Mouse (Mus musculus) cerebellum, postnatal 14 days (tissue): Measurements from ENCODE around the gene Ggt5.

Source experiments
- DNase-seq, 2 experiments: peaks; one replicate each; pipeline ENCODE4 v3.0.0; 2021; ENCODE audit warnings: mixed read lengths in 2 of 2

Gene Ggt5

GRCm38 (mm10) chr10:75568851-75569250 lies 20.3 kb upstream of the Ggt5 start:
- no peak for DNase-seq

- no peak for DNase-seq
Observed at GRCm38 (mm10) chr10:75570981-75571657, 18.0 kb upstream of the Ggt5 start.

- no peak for DNase-seq
Observed at GRCm38 (mm10) chr10:75571937-75572336, 17.2 kb upstream of the Ggt5 start.

GRCm38 (mm10) chr10:75573181-75573580 lies 16.0 kb upstream of the Ggt5 start:
- DNase-seq = no peak

DNA sequence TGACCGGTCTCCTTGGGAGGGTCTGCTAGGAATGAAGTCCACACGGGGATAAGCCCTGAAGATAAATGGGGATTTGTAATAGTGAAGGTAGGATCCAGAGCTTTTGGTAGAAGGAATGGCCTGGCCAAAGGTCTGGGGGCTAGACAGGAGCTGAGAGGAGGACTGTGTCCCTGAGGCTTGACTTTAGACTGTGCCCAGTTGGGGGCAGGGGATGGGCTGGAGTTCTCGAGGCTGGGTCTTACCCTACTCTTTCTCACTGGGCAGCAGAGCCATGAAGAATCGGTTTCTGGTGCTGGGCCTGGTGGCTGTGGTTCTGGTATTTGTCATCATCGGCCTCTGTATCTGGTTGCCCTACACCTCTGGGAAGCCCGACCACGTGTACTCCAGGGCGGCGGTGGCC lies 15.2 kb upstream of the Ggt5 start:
- DNase-seq = no peak

DNA sequence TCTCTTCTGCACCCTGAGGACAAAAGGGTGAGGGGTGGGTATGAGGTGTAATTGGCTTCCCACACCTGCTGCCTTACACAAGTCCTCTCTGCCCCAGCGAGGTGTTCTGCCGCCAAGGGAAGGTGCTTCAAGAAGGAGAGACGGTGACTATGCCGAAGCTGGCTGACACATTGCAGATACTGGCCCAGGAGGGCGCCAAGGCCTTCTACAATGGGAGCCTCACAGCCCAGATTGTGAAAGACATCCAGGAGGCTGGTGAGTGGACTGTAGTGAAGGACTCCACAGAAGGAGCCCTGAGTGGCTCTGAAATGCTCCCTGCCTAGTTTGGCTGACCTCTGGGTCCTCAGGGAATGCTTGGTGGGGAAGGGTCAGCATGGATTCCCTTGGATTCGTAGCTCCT lies 10.0 kb upstream of the Ggt5 start:
- DNase-seq = no peak

DNA sequence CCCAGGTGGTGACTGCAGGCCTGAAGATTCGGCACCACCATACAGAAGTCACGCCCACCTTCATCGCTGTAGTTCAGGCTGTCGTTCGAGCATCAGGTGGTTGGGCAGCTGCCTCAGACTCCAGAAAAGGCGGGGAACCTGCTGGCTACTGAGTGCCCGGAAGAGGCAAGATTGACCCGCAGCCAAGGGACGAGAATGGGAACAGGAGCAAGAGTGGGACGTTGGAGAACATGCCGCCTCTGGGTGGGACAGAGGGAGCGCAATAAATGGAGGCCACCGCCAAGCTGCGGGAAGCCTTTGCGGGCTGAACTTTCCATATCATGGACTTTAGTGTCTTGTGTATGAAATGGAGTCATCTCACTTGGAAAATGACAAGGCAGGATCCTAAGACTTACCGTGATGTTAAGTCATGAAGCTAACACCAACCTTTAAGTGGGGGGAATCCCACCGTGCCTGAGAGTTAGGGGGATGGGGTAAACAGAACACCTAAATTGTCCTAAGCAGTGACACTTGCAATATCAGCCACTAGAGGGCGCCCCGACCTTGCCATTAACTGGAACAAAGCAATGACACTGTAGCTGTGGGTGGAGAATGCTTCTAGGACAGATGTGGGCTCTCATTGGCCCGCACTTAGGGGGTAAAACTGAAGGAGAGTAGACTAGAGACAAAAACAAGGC lies 3.1 kb upstream of the Ggt5 start:
- DNase-seq = peak; percentile 94 to 96

- DNase-seq = no peak
Observed at GRCm38 (mm10) chr10:75586553-75586879, 2.6 kb upstream of the Ggt5 start.

GRCm38 (mm10) chr10:75587781-75588180 lies 1.4 kb upstream of the Ggt5 start:
- DNase-seq = no peak

DNA sequence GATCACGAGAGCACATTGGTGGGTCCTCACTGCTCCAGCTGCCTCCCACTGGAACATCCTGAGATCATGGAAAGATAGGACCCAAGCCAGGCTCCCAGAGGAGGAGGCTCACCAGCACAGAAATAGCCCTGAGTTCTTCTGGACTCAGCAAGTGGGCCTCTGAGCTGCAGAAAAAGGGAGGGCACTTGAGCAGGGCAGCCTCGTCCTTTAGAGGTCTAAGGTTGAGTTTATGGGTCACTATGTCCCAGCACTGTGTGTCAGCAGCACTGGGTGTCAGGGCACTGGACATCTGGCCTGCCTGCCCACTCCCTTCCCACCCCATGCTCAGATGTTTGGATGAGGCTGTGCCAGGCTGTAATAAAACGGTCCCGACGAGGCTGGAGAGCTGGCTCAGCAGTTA lies 804 bp upstream of the Ggt5 start:
- no peak for DNase-seq

DNA sequence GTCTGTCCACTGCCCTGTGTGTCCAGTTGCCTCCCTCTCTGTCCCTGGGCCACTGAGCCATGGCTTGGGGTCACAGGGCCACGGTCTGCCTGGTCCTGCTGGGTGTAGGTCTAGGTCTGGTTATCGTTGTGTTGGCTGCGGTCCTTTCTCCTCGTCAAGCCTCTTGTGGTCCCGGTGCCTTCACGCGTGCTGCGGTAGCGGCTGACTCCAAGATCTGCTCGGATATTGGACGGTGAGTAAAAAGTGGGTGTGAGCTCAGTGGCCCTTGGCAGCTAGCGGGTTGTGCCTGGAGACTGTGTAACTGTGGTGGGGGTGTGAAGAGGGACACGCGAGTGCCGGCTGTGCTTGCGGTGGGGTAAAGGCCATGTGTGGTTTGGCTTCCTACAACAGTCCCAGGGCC lies 511 bp downstream of the Ggt5 start:
- DNase-seq = no peak

DNA sequence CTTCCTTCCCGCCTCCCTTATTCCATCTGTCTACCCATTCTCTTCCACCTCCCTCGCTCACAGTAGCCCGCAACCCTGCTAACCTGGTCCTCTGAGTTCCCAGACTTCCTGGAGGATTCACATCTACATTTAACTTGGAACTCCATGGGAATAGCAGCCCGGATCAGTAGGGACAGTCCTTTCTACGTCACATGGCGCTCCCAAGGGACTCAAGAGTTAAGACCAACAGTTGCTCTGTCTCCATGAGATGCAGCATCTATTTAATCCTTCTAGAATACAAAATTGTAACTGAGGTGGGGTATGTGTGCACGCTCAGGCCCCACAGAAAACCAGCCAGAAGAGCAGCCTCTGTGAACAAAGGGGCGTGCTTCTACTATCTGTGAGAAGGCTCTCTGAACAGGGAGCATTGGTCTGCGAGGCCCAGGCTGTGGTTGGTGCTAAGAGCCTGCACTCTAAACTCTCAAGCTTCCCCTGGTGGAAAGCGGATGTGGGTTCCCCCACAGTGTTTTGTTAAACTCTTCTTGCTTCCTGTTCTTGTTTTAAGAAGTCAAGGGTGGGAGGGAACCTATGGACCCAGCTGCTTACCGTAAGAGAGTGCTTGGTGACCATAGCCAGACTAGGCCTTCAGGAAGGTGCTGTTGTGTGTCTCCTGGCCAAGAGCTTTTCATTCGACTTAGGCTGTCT lies 2.2 kb downstream of the Ggt5 start:
- no peak for DNase-seq

- DNase-seq = no peak
Observed at GRCm38 (mm10) chr10:75592585-75592984, 3.4 kb downstream of the Ggt5 start.

GRCm38 (mm10) chr10:75595981-75596380 lies 6.8 kb downstream of the Ggt5 start:
- DNase-seq = peak; percentile 75 to 79

DNA sequence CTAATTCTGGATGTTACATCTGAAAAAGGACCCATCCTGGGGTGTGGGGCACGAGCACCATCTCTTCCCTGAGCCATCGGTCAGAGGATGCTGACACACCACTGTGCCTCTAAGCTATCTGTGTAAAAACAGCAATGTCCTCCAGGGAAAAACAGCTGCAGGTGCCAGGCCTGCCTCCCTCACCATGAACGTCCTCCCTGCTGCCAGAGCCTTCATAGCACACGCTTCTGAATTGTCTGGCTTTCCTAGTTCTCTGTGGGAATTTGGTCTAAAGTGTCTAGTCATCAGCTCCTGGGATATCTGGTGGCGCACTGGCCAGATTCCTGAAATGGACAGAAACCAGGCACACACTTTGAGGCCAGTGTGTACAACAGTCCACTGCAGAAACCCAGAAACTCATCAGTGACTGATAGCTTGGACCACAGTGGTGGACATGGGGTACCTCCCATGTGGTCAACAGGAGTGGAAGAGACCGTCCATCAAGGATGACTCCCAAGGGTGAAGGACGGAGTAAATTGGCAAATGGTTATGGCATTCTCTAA lies 11.1 kb downstream of the Ggt5 start:
- DNase-seq = no peak

- no peak for DNase-seq
Observed at GRCm38 (mm10) chr10:75605162-75605846, 16.2 kb downstream of the Ggt5 start.

DNA sequence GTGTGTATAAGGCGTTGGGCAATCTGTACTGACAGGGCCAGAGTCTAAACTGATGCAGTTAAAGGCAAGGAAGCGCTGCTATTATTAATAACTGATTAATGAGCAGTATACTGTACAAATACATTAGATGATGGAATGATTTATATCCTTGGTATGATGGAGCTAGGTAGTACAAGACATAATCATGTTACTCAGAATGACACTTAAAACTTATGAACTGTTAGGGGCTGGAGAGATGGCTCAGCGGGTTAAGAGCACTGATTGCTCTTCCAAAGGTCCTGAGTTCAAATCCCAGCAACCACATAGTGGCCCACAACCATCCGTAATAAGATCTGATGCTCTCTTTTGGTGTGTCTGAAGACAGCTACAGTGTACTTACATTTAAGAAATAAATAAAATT lies 18.1 kb downstream of the Ggt5 start:
- DNase-seq = no peak

DNA sequence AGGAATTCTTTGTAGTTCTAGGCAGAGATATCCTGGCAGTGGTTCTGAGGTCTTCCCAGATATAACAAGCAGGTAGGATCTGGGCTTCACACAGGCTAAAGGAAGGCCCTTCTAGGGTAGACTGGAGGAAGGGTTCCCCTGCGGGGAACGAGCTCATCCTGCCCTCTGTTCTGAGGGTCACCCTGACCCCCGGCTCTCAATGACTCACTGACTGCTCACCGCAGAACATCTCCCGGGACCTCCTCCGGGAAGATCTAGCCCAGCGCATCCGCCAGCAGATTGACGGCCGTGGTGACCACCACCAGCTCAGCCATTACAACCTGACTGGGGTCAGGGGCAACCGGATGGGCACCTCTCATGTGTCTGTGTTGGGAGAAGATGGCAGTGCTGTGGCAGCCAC lies 19.8 kb downstream of the Ggt5 start:
- DNase-seq = no peak

DNA sequence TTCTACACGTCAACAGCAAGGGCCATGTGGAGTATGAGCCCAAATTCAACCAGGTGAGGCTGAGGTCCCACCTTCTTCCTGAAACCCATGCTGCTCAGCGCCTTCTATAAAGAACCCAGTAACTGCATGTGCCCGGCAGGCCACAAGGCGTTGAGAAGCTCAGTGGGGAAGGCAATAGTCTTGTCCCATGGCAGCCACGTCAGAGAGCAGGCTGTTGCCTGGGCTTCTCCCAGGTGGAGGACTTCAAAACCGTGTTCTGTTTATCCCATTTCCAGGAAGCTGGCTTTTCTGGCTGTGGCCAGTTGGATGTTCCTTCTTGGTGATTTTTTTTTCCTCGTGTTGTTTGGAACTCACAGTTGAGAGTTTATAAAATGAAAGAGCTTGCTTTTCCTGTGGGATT lies 21.3 kb downstream of the Ggt5 start:
- DNase-seq = no peak

GRCm38 (mm10) chr10:75616044-75616443 lies 26.9 kb downstream of the Ggt5 start:
- DNase-seq = no peak

- no peak for DNase-seq
Observed at GRCm38 (mm10) chr10:75620818-75621217, 31.7 kb downstream of the Ggt5 start.

- DNase-seq = no peak
Observed at GRCm38 (mm10) chr10:75625920-75626319, 36.8 kb downstream of the Ggt5 start.

GRCm38 (mm10) chr10:75626991-75627390 lies 37.9 kb downstream of the Ggt5 start:
- DNase-seq = no peak
